Mouse (Mus musculus) MEL (cell line): ENCODE results near the gene Syt3.

Experiments
- GABPA ChIP-seq: IDR thresholded peaks from 2 replicates; pipeline ENCODE4 v1.6.1; 2012; ENCODE audit warnings: low read depth, mild to moderate bottlenecking, inconsistent platforms, low read length, improper control_type of control experiment, moderate library complexity
- MAX ChIP-seq: IDR thresholded peaks from 2 replicates; pipeline ENCODE4 v1.6.1; 2011; ENCODE audit warnings: low read length, improper control_type of control experiment
- POLR2A ChIP-seq, 2 experiments: IDR thresholded peaks; 2 replicates each; pipeline ENCODE4 v1.6.1; 2011 to 2012; ENCODE audit warnings: low read length in 2 of 2, mild to moderate bottlenecking in 2 of 2, control low read depth in 1 of 2, improper control_type of control experiment in 1 of 2, low read depth in 1 of 2, moderate library complexity in 1 of 2; ENCODE audit not compliant: control insufficient read depth in 1 of 2, insufficient read depth in 1 of 2, poor library complexity in 1 of 2
- UBTF ChIP-seq: IDR thresholded peaks from 2 replicates; pipeline ENCODE4 v1.6.1; 2012; ENCODE audit warnings: low read depth, mild to moderate bottlenecking, inconsistent platforms, low read length, improper control_type of control experiment, moderate library complexity, borderline replicate concordance; ENCODE audit not compliant: insufficient read depth
- ZMIZ1 ChIP-seq: IDR thresholded peaks from 2 replicates; pipeline ENCODE4 v1.6.1; 2012; ENCODE audit warnings: low read depth, mild to moderate bottlenecking, inconsistent platforms, low read length, improper control_type of control experiment, moderate library complexity

DNA sequence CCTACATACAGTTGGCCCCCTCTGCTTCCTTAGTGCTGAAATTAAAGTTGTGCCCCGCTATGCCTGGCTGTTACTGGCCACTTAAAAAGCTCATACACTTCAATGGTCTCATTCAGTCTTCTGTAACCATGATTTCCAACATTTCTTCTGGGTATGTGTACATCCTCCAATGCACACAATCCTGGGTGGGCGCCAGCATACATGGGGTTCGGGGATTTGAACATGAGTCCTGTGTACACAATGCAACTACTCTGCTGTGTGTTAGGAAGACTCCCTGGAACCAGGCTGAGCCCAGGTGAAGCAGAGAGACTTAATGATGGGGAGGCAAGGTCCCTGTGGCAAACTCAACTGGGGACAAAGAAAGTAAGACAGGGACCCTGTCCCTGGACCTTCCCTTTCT lies 8.1 kb upstream of the Syt3 start:
- TF ChIP-seq ZMIZ1 (no peak), POLR2A (IDR thresholded peaks at IDR 0.05; ENCODE audit: control insufficient read depth in 1 of 2, insufficient read depth in 1 of 2, low read depth in 1 of 2, low read length in 2 of 2, poor library complexity in 1 of 2) (no peak), GABPA (no peak), UBTF (no peak), MAX (no peak)
